Mouse (Mus musculus) erythroblast, adult 5-6 weeks (primary cell): ENCODE measurements around the gene Pafah2. TPM values are rescaled to one million over a fixed set of nuclear protein-coding genes. Genes with fewer than 3 reads are reported as not detected.
"Not testable (repeated sequence)": the region's sequence is repeated elsewhere in the genome, so short reads cannot be mapped to it uniquely, and the experiment has no call there.

ENCODE experiments used
- ATAC-seq: replicated peaks from 2 replicates; pipeline ENCODE4 v1.8.0; 2016; ENCODE audit warnings: moderate number of reproducible peaks, mild to moderate bottlenecking, moderate TSS enrichment, inconsistent platforms; ENCODE audit not compliant: poor library complexity, low FRiP score, severe bottlenecking
- total RNA-seq, 2 experiments: library from RNA; stranded (forward) in 1 of 2; stranded (reverse) in 1 of 2; fragments of 150-400 nt in 1 of 2; fragments of 200-764, 138-1000 nt in 1 of 2; gene quantifications; 2 replicates each; pipeline versions ENCODE4 v1.2.3 to v1.2.4; 2015 to 2017; ENCODE audit warnings: low replicate concordance in 2 of 2

Gene Pafah2
- total RNA-seq, 2 experiments from 2014 or later: 3.3 to 3.9 TPM

DNA sequence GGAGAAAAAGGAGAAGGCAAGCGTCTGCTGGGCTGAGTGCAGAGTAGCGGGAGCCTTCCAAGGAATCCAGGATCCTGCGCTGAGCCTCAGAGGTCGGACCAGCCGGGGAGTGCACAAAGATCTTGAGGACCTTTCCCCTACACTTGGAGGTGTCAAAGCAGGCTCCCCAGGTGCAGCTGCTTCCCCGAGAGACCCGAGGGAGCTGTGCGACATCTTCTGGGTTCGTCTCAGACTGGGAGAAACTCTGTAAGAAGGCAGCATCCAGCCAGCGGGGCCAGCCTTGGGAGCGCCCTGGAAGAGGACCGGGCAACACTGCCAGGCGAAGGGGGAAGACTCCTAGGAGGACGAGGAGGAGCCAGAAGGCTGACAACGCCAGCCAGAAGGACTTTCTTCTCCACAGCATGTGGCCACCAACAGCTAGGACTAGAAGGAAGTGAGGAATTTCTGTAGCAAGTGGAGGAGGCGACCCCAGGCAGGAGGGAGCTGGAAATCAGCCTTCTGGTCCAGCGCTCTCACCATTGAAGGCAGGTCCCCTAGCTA is 24.7 kb upstream of the Pafah2 start:
- no peak for ATAC-seq

DNA sequence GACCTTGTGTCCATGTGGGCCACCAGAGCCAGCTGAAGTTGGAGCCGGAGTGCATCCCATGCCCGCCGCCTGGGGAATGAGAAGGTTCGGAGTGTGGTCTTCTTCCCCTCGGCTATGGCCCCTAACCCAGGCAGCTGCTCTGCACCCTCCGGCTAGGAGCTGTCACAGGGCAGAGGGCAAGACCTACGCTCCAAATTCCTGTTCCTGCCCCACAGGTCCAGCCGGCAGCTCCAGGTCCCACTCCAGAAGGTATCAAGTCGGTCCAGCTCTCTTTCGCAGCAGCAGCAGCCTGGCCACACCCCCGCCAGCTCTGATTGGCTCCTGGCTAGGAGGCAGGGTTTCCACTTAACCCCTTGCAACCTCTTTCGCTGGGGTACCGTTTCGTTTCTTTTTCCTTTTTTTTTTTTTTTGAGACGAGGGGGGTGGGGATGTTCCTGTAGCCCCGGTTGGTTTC is 23.8 kb upstream of the Pafah2 start:
- peak; percentile 64 for ATAC-seq

DNA sequence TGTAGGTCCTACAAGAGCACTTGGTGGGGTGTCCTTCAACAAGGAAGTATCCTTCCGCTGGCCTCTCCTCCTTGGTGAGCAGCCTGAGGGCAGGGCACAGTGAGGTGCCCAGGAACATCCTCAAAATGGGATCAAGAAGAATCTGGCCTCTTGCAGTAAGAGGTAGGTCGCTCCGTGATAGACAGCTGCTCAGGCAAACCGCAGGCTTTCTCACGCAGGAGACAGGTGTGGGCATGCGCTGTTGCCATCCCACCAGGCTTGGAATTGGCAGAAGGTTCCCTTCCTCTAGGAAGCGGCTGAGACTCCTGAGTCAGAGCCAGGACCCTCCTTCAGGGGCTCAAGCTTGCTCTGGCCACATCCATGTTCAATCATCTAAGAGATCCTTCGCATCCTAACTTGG is 22.8 kb upstream of the Pafah2 start:
- no peak for ATAC-seq

DNA sequence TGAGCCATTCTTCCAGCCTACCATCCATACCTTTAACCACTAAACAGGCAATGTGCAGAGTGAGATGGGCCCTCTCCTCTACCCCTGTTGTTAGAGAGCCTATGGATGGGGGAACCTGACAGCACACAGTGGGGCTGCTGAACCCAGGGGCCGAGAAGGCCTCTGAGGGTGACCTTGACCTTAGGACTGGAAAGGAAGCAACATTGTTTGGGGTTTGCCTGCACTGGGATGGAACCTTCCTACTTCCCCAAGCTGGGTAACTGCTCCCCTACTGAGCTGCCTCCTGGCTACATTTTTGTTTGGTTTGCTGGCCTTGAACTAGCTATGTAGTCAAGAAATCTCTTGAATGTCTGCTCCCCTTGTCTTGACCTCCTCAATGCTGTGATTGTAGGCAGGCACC is 21.8 kb upstream of the Pafah2 start:
- ATAC-seq: no peak

DNA sequence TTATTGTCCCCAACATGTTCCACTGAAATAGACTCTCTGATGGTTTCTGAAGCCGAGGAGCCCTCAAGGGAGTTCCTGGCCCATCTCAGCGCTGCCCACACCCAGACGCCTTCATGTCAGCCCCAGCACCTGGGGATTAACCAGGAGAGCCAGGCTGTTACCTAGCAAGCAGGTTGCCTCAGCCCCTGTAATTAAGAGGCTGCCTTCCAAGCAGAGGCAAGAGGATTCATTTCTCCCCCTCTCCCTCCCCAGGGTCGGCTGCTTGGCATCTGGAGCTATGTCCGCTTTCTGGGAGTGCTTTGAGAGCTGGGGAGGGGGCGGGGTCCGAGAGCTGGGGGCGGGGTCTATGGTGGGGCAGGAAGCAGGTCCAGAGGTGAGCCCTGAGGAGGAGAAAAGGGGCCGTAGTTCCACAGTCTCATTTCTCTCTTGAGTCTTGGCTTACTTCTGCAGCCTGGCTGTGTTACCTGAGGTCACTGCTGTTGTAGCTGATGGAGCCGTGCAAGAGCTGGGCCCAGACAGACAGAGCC is 18.0 kb upstream of the Pafah2 start:
- no peak for ATAC-seq

DNA sequence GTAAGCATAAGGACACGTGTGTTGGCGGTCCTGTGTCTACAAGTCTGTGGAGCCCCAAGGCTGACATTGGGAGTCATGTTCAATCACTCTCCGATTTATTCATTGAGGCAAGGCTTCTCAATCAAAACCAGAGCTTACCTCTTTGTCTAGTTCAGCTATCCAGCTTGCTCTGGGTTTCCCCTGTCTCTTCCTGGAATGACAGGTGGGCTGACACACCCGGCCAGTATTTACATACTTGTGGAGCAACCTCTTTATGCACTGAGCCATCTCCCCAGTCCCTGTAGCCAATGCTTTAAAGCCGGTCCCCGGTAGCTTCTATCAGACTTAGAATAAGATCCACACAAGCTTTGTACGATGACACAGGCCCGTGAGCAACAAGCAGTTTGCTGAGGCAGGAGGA is 16.6 kb upstream of the Pafah2 start:
- no peak for ATAC-seq

DNA sequence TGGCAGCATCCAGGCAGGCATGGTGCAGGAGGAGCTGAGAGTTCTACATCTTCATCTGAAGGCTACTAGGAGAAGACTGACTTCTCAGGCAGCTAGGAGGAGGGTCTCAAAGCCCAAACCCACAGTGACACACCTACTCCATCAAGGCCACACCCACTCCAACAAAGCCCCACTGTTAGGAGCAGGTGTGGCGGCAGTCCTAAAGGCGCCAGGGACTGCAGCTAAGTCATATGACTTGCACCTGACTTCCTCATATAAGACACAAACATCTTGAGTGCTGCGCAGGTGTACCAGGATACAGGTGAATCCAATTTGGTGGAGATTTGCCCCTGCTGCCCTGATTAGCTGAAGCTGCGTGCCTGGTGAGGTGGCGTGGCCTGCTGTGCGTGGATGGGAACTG is 12.4 kb upstream of the Pafah2 start, which contains the start of gene Extl1:
Gene Extl1 (minus strand): TSS at position 101 of the 400 bp plus-strand sequence.
- not testable (repeated sequence) for ATAC-seq

DNA sequence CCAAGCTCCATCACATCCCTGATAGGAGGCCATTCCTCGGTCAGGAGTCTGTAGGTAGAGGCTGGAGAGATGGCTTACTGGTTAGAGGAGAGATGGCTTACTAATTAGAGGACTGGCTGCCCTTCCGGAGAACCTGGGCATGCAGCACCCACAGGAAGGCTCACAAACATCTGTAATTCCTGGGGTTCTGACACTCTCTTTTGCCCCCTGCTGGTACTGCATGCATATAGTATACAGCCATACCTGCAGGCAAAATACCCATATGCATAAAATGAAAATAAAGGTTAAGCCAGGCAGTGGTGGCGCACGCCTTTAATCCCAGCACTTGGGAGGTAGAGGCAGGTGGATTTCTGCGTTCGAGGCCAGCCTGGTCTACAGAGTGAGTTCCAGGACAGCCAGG is 8.9 kb upstream of the Pafah2 start:
- no peak for ATAC-seq

DNA sequence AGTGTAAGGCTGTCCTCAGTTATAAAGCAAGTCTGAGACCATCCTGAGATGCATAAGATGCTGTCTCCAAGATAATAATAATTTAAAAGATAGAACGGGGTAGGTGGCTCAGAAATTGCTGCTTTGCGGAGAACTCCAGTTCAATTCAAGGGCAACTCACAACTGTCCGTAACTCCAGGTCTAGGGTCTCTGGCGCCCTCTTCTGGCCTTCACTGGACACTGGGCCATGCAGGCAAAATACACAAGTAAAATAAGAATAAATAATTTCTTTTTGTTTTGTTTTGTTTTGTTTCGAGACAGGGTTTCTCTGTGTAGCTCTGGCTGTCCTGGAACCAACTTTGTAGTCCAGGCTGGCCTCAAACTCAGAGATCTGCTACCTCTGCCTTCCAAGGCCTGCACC is 7.7 kb upstream of the Pafah2 start:
- no peak; the same call in 1 of the 2 replicates for ATAC-seq

DNA sequence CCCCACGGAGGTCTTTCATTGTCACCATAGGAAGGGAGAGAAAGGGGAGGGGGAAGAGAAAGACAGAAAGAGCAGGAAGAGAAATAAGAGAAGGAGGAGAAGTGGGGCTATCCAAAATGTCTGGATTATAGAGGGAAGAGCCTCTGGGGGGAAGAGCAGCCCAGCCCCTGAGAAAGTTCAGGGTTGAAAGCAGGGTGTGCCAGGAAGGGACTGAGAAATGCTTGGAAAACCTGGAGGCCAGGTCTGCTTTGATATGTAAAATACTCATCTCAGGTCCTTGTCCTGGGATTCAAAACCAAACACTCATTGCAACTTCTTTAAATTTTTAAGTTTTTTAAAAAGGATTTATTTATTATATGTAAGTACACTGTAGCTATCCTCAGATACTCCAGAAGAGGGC is 4.5 kb upstream of the Pafah2 start:
- no peak for ATAC-seq

DNA sequence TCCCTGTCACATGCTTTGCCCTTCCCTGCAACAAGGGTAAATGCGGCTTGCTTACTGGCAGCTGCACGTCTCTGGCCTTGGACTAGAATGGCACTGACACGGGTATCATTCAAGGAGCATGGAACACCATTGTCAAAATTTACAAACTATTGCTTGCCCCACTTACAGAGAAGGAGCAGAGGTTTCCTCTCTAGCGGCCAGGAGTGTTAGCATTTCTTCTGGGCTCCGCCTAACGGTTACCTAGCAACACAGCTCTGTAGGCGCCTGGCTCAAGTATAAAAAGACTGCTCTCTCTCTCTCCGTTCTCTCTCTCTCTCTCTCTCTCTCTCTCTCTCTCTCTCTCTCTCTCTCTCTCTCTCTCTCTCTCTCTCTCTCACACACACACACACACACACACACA is 3.5 kb upstream of the Pafah2 start:
- ATAC-seq: no peak

DNA sequence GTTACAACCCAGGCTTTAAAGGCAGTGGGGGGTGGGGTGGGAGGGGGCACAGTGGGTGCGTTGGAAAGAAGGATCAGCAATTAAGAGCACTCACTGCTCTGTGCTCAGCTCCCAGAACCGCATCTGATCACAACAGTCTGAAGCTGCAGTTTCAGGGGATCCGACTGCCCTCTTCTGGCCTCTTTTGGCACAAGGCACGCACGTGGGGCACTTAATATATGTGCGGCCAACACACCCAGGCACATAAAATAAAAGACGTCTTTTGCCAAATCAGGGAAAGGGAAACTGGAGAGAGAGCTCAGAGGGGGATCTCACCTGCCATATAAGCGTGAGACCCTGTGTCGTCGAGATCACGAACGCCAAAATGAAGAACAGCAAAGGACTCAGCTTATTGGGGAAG is 3.1 kb upstream of the Pafah2 start:
- ATAC-seq: no peak

DNA sequence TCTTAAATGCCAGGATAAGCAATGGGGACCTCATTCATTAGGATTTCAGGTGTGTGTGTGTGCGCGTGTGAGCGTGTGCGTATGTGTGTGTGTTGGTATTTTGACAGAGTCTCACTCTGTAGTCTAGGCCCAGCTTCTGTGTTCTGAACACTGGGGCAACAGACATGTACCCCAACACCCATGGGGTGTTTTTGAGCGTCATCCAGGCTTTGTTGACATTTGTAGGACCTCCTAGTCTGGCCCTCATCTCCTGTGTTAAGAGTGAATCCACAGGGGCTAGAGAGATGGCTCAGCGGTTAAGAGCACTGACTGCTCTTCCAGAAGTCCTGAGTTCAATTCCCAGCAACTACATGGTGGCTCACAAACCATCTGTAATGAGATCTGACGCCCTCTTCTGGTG is 978 bp upstream of the Pafah2 start:
- no peak for ATAC-seq

DNA sequence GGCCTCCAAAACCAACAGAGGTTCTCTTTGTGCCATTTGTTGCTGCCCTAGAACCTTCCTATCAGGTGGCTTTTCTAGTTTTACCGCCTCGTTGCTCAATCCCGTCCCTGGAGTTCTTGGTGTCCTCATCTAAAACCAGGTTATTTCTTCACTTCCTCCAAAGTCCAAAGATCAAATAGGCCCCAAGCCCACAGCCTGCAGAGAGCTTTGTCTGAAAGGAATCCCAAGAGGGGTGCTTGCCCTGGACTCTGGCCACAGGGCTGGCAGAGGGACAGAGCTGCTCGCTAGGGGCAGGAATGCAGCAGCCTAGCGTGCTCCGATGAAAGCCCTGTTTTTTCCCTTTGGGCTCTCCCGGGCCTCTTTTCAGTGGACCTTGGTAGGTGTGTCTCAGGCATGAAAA is 1.0 kb downstream of the Pafah2 start:
- ATAC-seq: no peak

DNA sequence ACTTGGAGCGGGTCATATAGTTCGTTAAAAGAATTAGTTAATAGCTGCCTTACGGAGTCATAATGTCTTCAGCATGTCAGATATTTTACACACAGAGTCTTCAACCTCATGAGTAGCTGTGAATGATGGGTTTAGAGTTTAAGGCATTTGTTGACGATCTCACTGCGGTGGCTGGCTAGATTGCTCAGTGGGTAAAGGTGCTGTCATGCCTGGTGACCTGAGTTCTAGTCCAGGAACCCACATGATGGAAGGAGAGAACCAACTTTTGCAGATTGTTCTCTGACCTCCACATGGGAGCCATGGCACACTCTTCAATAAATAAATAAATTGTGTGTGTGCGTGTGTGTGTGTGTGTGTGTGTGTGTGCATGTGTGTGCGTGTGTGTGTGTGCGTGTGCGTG is 1.6 kb downstream of the Pafah2 start:
- no peak for ATAC-seq

DNA sequence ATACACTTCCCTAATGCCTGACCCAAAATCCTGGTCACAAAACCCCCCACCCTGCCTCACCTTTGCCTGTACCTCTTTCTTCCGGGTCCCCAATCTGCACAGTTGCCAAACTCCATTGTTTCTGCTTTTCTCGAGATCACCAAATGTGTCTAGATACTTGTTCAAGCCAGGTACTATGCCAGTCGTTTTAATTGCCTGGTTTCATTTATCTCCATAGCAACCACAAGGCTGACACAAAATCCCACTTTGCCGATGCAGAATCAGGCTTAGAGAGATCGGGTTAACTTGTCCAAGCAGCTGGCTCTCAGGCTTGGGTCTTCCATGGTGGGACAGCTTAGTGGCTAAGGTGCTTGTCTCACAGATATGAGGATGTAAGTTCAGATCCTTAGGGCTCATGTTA is 4.1 kb downstream of the Pafah2 start:
- no peak for ATAC-seq

DNA sequence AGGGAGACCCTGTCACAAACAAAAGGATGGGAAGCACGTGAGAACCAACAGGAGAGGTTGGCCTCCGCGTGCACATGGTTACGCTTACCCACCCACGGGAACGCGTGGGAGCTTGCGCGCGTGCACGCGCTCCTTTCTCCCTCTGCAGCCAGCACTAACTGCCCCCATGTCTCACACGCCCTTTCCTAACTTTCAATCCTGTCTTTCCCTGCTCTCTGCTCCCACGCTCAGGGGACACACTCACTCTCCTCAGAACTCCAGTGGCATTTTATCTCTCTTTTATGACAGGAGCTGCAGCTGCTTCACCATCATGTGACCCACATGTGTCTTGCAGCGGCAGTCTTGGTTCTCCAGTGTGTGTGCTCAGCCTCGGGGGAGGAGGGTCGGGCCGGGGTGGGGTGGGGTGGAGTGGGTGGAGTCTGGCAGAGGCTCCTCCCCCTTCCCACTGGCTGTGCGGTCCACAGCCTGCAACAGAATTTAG is 5.1 kb downstream of the Pafah2 start:
- ATAC-seq: peak; percentile 37; the same call in 1 of the 2 replicates

DNA sequence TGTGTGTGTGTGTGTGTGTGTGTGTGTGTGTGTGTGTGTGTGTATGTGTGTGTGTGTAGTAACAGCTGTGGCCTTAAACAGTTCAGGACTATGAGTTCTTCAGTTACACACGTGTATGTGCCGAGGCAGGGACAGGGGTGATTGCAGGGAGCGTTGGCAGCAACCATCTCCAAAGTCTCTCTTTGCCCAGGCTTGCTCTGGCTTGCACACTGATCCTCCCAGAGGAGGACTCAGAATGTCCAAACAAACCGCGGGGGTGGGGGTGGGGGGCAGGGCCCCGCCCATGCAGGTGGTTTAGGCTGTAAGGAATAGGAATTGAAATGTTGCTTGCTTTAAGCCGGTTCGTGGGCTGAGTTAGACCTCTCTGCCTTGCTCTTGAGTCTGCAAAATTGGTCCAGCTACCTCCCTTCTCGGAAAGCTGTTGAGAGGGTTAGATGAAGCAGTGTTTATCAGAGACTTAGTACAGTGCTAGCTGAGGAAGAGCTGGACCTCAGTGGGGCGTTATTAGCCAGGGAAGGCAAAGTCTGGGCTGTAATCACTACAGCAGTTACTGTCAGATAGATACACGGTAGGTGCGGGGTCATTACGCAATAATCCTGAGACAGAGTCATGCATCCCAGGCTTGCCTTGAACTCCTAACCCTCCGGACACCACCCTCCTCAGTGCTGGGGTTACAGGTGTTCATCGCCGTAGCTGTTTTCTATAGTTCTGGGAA is 5.9 kb downstream of the Pafah2 start:
- ATAC-seq: no peak

DNA sequence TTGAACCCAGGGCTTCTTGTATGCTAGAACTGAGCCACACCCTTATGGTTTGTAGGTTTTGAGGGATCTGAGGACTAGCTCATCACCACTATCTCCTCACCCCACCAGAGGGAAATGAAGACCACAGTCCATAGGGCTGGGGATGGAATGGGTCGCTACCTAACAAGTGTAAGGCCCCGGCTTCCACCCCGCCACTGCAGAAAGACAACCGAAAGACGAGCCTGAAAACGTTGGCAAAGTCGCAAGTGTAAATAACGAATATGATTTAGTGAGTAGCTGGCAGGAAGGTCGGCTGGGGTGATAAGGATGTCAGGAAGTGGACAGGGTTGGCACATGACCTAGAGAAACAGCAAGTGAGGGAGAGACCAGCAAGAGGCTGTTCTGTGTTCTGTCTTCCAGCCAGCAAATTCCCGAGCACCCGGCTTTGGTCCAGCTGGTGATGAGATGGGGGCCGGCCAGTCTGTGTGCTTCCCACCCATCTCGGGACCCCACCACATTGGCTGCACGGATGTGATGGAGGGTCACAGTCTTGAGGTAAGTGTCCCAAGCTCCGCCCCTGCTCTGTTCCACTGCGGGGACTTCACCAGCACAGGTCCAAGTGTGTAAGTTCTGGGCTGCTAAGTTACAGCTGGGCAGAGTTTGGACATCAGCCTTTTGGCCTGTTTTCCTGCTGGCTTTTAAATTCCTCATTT is 6.6 kb downstream of the Pafah2 start:
- no peak for ATAC-seq

DNA sequence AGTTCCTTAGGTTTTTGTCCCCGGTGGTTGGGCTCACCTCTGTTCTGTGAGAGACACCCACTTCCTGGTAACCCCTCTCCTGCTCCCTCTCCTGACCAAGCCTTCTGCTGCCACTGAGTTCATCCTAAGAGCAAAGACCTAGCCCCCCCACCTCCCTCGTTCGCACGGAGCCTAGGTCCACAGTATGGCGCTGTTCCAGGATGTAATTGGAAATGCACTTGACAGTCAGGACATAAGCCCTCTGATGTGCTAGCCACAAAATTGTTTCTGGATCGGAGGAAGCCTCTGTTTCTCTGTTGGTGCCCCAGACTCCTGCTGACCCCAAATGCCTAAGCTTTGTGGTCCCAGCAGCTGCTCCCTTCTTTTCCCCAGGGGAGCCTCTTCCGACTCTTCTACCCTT is 7.6 kb downstream of the Pafah2 start:
- no peak for ATAC-seq

DNA sequence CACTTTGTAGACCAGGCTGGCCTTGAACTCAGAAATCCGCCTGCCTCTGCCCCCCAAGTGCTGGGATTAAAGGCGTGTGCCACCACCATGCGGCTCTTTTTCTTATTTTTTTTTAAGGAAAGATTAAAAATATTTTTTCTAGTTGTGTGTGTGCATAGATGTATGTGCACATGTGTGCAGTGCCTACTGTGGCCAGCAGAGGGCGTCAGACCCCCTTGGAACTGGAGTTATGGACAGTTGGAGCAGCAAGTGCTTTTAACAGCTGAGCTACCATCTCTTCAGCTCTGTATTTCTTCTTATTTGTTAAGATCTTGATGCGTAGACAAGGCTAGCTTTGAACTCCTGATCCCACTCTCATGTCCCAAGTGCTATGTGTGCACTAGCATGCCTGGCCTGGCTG is 13.2 kb downstream of the Pafah2 start:
- no peak for ATAC-seq
